Mouse (Mus musculus) kidney, adult 2 months (tissue): ENCODE measurements around the gene Ankrd52.

Source experiments
- CTCF ChIP-seq: fragments of 200-500 bp; conservative IDR thresholded peaks from 2 replicates; pipeline ENCODE4 v1.5.1; 2011; ENCODE audit warnings: low read depth, mild to moderate bottlenecking, control low read depth, low read length, moderate library complexity, mixed read lengths; ENCODE audit not compliant: insufficient read depth, insufficient read length
- POLR2A ChIP-seq: fragments of 200-500 bp; IDR thresholded peaks from one replicate; pipeline ENCODE4 v1.6.1; 2011; ENCODE audit warnings: low read depth, low read length, control low read depth

- TF ChIP-seq CTCF (no peak), POLR2A (no peak)
Measured at GRCm38 (mm10) chr10:128441324-128442119, 64.6 kb downstream of the Ankrd52 start.
